Mouse (Mus musculus): ENCODE measurements at regions not wholly inside any gene's neighbourhood (a gene's known extent, or its start where the extent isn't known, plus 50 kb on each side); places are given as distances from the start of the nearest gene placed in this dataset.

- no peak for TF ChIP-seq CTCF (IDR thresholded peaks at IDR 0.05; ENCODE audit: insufficient read depth, low read depth, low read length)
- TF ChIP-seq POLR2A (IDR thresholded peaks at IDR 0.05; ENCODE audit: insufficient read depth, low read depth, low read length), result no peak
- peak overlapping the region; percentile 53; the same call in 1 of the 2 replicates for H3K27ac ChIP-seq (ENCODE audit: insufficient read depth, low read depth, low read length)
- no peak overlapping the region for H3K4me3 ChIP-seq (ENCODE audit: insufficient read depth, low read depth, low read length)
- 69% methylated on average over 4 of the region's 4 CpGs for WGBS
- peaks cover 3% of the 10 kb centered on the region; the same call in 1 of the 2 replicates for H3K4me1 ChIP-seq (ENCODE audit: control insufficient read depth, insufficient read depth, low read length)
These were observed 194.9 kb upstream of the Gm21798 start for GRCm38 (mm10) chr15:64622591-64622990.

- Histone ChIP-seq H3K27ac (ENCODE audit: insufficient read depth, low read depth, low read length) (no peak overlapping the region), H3K4me3 (ENCODE audit: insufficient read depth, low read depth, low read length) (no peak overlapping the region), H3K4me1 (ENCODE audit: control insufficient read depth, insufficient read depth, low read length) (peaks cover 3% of the 10 kb centered on the region; the same call in 1 of the 2 replicates)
- TF ChIP-seq CTCF (IDR thresholded peaks at IDR 0.05; ENCODE audit: insufficient read depth, low read depth, low read length) (no peak), POLR2A (IDR thresholded peaks at IDR 0.05; ENCODE audit: insufficient read depth, low read depth, low read length) (no peak)
- WGBS, result 94% methylated on average over 6 of the region's 6 CpGs
These were observed 191.1 kb upstream of the Gm21798 start for GRCm38 (mm10) chr15:64626359-64626758.

DNA sequence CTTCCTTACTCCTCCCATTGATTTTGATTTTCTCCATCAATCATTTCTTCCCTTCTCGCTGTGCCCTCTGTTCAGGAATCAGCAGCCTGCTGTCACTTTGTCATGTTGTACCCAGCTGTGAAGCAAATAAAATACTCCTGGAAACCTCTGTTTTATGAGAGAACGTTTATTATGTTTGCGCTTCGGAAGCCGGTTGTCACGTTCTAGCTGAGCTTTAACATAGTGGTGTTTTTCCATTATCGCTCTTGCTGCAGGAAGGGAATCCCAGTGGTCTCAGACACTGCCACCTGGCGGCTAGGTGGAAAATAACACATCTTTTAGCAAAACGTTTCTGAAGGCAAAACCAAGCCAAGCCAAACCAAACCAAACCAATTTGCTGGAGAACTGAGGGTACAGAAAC, 190.2 kb upstream of the Gm21798 start:
- H3K27ac ChIP-seq (ENCODE audit: insufficient read depth, low read depth, low read length), result no peak overlapping the region
- H3K4me3 ChIP-seq (ENCODE audit: insufficient read depth, low read depth, low read length), result no peak overlapping the region
- WGBS, result 10% methylated on average over 9 of the region's 9 CpGs
- peaks cover 3% of the 10 kb centered on the region; the same call in 1 of the 2 replicates for H3K4me1 ChIP-seq (ENCODE audit: control insufficient read depth, insufficient read depth, low read length)
- no peak for TF ChIP-seq CTCF (IDR thresholded peaks at IDR 0.05; ENCODE audit: insufficient read depth, low read depth, low read length)
- no peak for TF ChIP-seq POLR2A (IDR thresholded peaks at IDR 0.05; ENCODE audit: insufficient read depth, low read depth, low read length)
